In genomic region chrX:140527231-140527630, GRCm38 (mm10) we compare ENCODE assay signal across 24 mouse cellular contexts.
A peak's percentile ranks its signal among the peaks of the same experiment; 100 is the strongest.
DNase-seq lines count a peak whose midpoint lies in the region; ATAC-seq and TF ChIP-seq lines count a peak whose summit lies in the region.
"Had no signal": no experiment of that assay in that cellular context is flagged by ENCODE, and none has a peak within 500 bp of the region (broad histone marks: within the 10 kb centered on the region; RNA-seq: fewer than 3 reads in every experiment).

No protein-coding gene starts in this region.

- no peak overlapping the region for H3K27ac ChIP-seq in heart, postnatal 0 days (ENCODE audit: low read depth)
- no peak overlapping the region for H3K27ac ChIP-seq in lung, postnatal 0 days (ENCODE audit: low read length)
- H3K27ac ChIP-seq: embryonic facial prominence, embryonic 10.5 days; embryonic facial prominence, embryonic 13.5 days; forebrain, embryonic 12.5 days; forebrain, embryonic 15.5 days; heart, embryonic 13.5 days; hindbrain, embryonic 10.5 days; hindbrain, embryonic 13.5 days had no signal

- no peaks in the 10 kb centered on the region for H3K9me3 ChIP-seq in heart, postnatal 0 days (replicated peaks; ENCODE audit: control insufficient read depth, low read length)
- H3K9me3 ChIP-seq in lung, postnatal 0 days (ENCODE audit: low read length): no peaks in the 10 kb centered on the region
- H3K9me3 ChIP-seq: embryonic facial prominence, embryonic 10.5 days; embryonic facial prominence, embryonic 13.5 days; forebrain, embryonic 12.5 days; forebrain, embryonic 15.5 days; heart, embryonic 13.5 days; hindbrain, embryonic 10.5 days; hindbrain, embryonic 13.5 days had no signal

- no peak overlapping the region for H3K9ac ChIP-seq in heart, postnatal 0 days (replicated peaks; ENCODE audit: low read depth, low read length)
- H3K9ac ChIP-seq in lung, postnatal 0 days (replicated peaks; ENCODE audit: low read depth): no peak overlapping the region
- H3K9ac ChIP-seq: embryonic facial prominence, embryonic 13.5 days; forebrain, embryonic 12.5 days; forebrain, embryonic 15.5 days; heart, embryonic 13.5 days; hindbrain, embryonic 13.5 days had no signal

- H3K36me3 ChIP-seq in heart, postnatal 0 days (replicated peaks; ENCODE audit: control insufficient read depth, insufficient read depth, low read length): no peaks in the 10 kb centered on the region
- no peaks in the 10 kb centered on the region for H3K36me3 ChIP-seq in lung, postnatal 0 days (ENCODE audit: insufficient read depth, low read length)
- H3K36me3 ChIP-seq: embryonic facial prominence, embryonic 10.5 days; embryonic facial prominence, embryonic 13.5 days; forebrain, embryonic 12.5 days; forebrain, embryonic 15.5 days; heart, embryonic 13.5 days; hindbrain, embryonic 10.5 days; hindbrain, embryonic 13.5 days had no signal

- DNase-seq in heart, postnatal 0 days (ENCODE audit: low spot score): no peak
- DNase-seq in heart, postnatal 36 days: no peak
- peak; percentile 50 for DNase-seq in lung, postnatal 0 days (ENCODE audit: low spot score)
- DNase-seq in lung, postnatal 4 days: no peak
- peak; percentile 40 for DNase-seq in ovary, adult 18-20 months (ENCODE audit: low spot score)
- DNase-seq in ovary, postnatal 36 days (ENCODE audit: low spot score): no peak
- DNase-seq: adrenal gland, adult 8-10 months; adrenal gland, postnatal 25 days; cerebellum, adult 11-12 months; cerebellum, adult 8-10 months; cerebellum, postnatal 10 days; cerebellum, postnatal 36 days; embryo, embryonic 11 days; gastrocnemius, postnatal 14 days had no signal

- TF ChIP-seq EP300 in heart, postnatal 0 days (IDR thresholded peaks at IDR 0.05; ENCODE audit: low read depth): no peak
- TF ChIP-seq EP300 in lung, postnatal 0 days (IDR thresholded peaks at IDR 0.05): peak; percentile 83

- peak; percentile 36; the same call in 1 of the 2 replicates for ATAC-seq in heart, postnatal 0 days (ENCODE audit: insufficient read depth, low read depth)
- ATAC-seq in lung, postnatal 0 days: no peak
- ATAC-seq: activated CD4-positive, CD25-positive, alpha-beta regulatory T cell, adult 4 months; forebrain, embryonic 15.5 days; hindbrain, embryonic 16.5 days had no signal

- H3K4me2 ChIP-seq in heart, postnatal 0 days (ENCODE audit: low read depth, low read length): no peak overlapping the region
- no peak overlapping the region for H3K4me2 ChIP-seq in lung, postnatal 0 days (replicated peaks; ENCODE audit: low read depth, low read length)
- H3K4me2 ChIP-seq: embryonic facial prominence, embryonic 13.5 days; forebrain, embryonic 12.5 days; forebrain, embryonic 15.5 days; heart, embryonic 13.5 days; hindbrain, embryonic 13.5 days had no signal

- TF ChIP-seq CTCF in heart, postnatal 0 days (IDR thresholded peaks at IDR 0.05; ENCODE audit: low read depth): no peak
- no peak for TF ChIP-seq CTCF in lung, postnatal 0 days (IDR thresholded peaks at IDR 0.05)

- H3K4me1 ChIP-seq in heart, postnatal 0 days (ENCODE audit: control insufficient read depth, insufficient read depth): peaks cover 4% of the 10 kb centered on the region; the same call in 1 of the 2 replicates
- H3K4me1 ChIP-seq in lung, postnatal 0 days (ENCODE audit: insufficient read depth, low read depth, low read length): no peaks in the 10 kb centered on the region
- H3K4me1 ChIP-seq: forebrain, embryonic 12.5 days; forebrain, embryonic 15.5 days; hindbrain, embryonic 10.5 days; hindbrain, embryonic 13.5 days had no signal

- no peaks in the 10 kb centered on the region for H3K27me3 ChIP-seq in heart, postnatal 0 days (ENCODE audit: control insufficient read depth, insufficient read depth, low read length)
- H3K27me3 ChIP-seq in lung, postnatal 0 days (replicated peaks; ENCODE audit: insufficient read depth, low read length): no peaks in the 10 kb centered on the region
- H3K27me3 ChIP-seq: heart, embryonic 13.5 days had no signal

- 32% methylated on average over 6 of the region's 6 CpGs for WGBS in heart, postnatal 0 days
- WGBS in lung, postnatal 0 days: 45% methylated on average over 6 of the region's 6 CpGs

- no peak overlapping the region for H3K4me3 ChIP-seq in heart, postnatal 0 days (ENCODE audit: low read depth, low read length)
- H3K4me3 ChIP-seq in lung, postnatal 0 days (ENCODE audit: low read depth, low read length): no peak overlapping the region
- H3K4me3 ChIP-seq: embryonic facial prominence, embryonic 10.5 days; embryonic facial prominence, embryonic 13.5 days; erythroblast, embryonic 14.5 days; forebrain, embryonic 12.5 days; forebrain, embryonic 15.5 days; heart, embryonic 13.5 days; hindbrain, embryonic 10.5 days; hindbrain, embryonic 13.5 days had no signal

- intact Hi-C loops in heart, postnatal 36 days (cut with DNase I): no loop called here

Comparison
In these comparisons a context has a peak if more than half of its experiments do, and no peak if none do; other contexts are left out.
1. DNase-seq: peak in lung, postnatal 0 days (single experiment) and ovary, adult 18-20 months (single experiment); none in heart, postnatal 0 days (single experiment), heart, postnatal 36 days (0 of 2), lung, postnatal 4 days (0 of 2) and ovary, postnatal 36 days (single experiment).